Mouse (Mus musculus) ES-E14 (cell line): Measurements from ENCODE around the gene Sema3f. TPM values are rescaled to one million over a fixed set of nuclear protein-coding genes. Genes with fewer than 3 reads are reported as not detected.

Source experiments
- DNase-seq: peaks from one replicate; pipeline ENCODE4 v3.0.0-alpha.2; 2013; ENCODE audit warnings: low read depth, low spot score
- H3K27ac ChIP-seq: 2 replicates; pipeline ENCODE4 v1.5.1; 2012; ENCODE audit warnings: low read depth, mild to moderate bottlenecking, low read length, moderate library complexity, mixed read lengths; ENCODE audit not compliant: poor library complexity, insufficient read depth, severe bottlenecking
- H3K36me3 ChIP-seq: 2 replicates; pipeline ENCODE4 v1.6.1; 2012; ENCODE audit warnings: mild to moderate bottlenecking, low read length, moderate library complexity, mixed read lengths; ENCODE audit not compliant: control insufficient read depth, poor library complexity, insufficient read depth, severe bottlenecking
- H3K4me1 ChIP-seq, 2 experiments: fragments of 150-350 bp in 1 of 2; sonication (generic) in 1 of 2; 2 replicates each; pipeline ENCODE4 v1.6.1; 2012; ENCODE audit warnings: low read length in 2 of 2, mild to moderate bottlenecking in 1 of 2, mixed read lengths in 1 of 2; ENCODE audit not compliant: control insufficient read depth in 2 of 2, insufficient read depth in 2 of 2, poor library complexity in 1 of 2
- H3K4me3 ChIP-seq, 2 experiments: fragments of 150-350 bp in 1 of 2; sonication (generic) in 1 of 2; 2 replicates each; pipeline ENCODE4 v1.5.1; 2012; ENCODE audit warnings: low read length in 2 of 2, low read depth in 1 of 2, mild to moderate bottlenecking in 1 of 2, mixed read lengths in 1 of 2; ENCODE audit not compliant: insufficient read depth in 1 of 2, poor library complexity in 1 of 2, severe bottlenecking in 1 of 2
- H3K9ac ChIP-seq: 2 replicates; pipeline ENCODE4 v1.6.1; 2012; ENCODE audit warnings: low read depth, mild to moderate bottlenecking, low read length, mixed read lengths; ENCODE audit not compliant: poor library complexity, insufficient read depth, severe bottlenecking
- H3K9me3 ChIP-seq: fragments of 150-350 bp; sonication (generic); 2 replicates; pipeline ENCODE4 v1.6.1; 2012; ENCODE audit warnings: low read depth, mild to moderate bottlenecking, low read length; ENCODE audit not compliant: control insufficient read depth, insufficient read depth
- CHD2 ChIP-seq: IDR thresholded peaks from 2 replicates; pipeline ENCODE4 v1.6.1; 2014; ENCODE audit warnings: mild to moderate bottlenecking, low read depth, low read length, inconsistent platforms
- HCFC1 ChIP-seq: IDR thresholded peaks from 2 replicates; pipeline ENCODE4 v1.6.1; 2012; ENCODE audit warnings: low read length, inconsistent platforms, borderline replicate concordance; ENCODE audit not compliant: insufficient read depth
- MAFK ChIP-seq: IDR thresholded peaks from 2 replicates; pipeline ENCODE4 v1.6.1; 2014; ENCODE audit warnings: mild to moderate bottlenecking, low read depth, low read length, inconsistent platforms; ENCODE audit not compliant: insufficient read depth
- ZC3H11A ChIP-seq: IDR thresholded peaks from 2 replicates; pipeline ENCODE4 v1.6.1; 2012; ENCODE audit warnings: low read depth, mild to moderate bottlenecking, inconsistent platforms, low read length, borderline replicate concordance
- ZNF384 ChIP-seq: IDR thresholded peaks from 2 replicates; pipeline ENCODE4 v1.6.1; 2012; ENCODE audit warnings: low read depth, low read length, inconsistent platforms
- in situ Hi-C, 2 experiments: fragments of 600-800 bp; cut with MboI; formaldehyde crosslinking; loops; one replicate each; pipeline ENCODE4 v1.15.1; 2025; ENCODE audit warnings: low sequenced_read_pairs in 2 of 2, inconsistent platforms in 1 of 2; ENCODE audit not compliant: unreplicated experiment in 2 of 2
- total RNA-seq: library from RNA; depleted of rRNA; stranded (reverse); fragments of 300-350 nt; gene quantifications from 2 replicates; pipeline ENCODE4 v1.2.3, GENCODE M21; 2012

The Sema3f gene
- total RNA-seq, 1 experiment: 11.6 TPM

DNA sequence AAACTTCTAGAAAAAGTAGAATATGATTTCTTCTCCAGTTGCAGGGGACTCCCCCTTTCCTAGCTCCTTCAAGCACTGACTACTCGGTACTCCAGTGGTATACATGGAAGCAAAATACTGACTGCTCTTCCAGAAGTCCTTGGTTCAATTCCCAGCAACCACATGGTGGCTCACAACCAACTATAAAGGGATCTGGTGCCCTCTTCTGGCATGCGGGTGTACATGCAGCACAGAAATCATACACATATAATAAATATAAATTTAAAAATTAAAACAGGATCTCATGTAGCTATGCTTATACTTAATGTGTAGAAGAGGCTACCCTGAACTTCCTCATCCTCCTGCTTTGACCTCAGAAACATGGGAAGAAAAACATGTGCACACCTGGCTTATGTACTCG, 36.4 kb upstream of the Sema3f start:
- TF ChIP-seq ZNF384 (no peak), HCFC1 (no peak), MAFK (no peak), ZC3H11A (no peak), CHD2 (no peak)
- in situ Hi-C loops: no loop called here
- Histone ChIP-seq H3K27ac (no peak overlapping the region), H3K4me3 (no peak overlapping the region), H3K36me3 (peaks cover 57% of the 10 kb centered on the region), H3K9ac (no peak overlapping the region), H3K9me3 (no peaks in the 10 kb centered on the region), H3K4me1 (no peaks in the 10 kb centered on the region)
- DNase-seq: no peak

DNA sequence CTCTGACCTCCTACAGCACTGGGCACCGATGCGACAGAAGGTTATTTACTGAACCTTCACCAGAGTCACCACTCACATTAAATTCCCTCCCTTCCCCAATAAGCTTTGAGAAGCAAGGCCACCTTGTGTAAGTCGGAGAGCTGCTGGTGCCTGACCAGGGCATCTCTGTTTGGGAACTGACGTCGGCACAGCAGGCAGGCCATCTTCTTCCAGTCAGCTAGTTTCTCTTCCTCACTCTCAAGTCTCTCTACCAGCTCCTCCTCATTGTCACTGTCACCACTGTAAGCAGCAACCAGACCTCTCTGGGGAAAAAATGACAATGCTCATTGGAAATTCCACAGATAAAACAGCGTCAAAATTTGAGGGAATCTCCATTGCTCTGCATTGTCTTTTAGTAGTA, 33.8 kb upstream of the Sema3f start:
- no peak overlapping the region for H3K4me3 ChIP-seq
- in situ Hi-C loops: no loop called here
- H3K36me3 ChIP-seq: peaks cover 61% of the 10 kb centered on the region
- no peaks in the 10 kb centered on the region for H3K9me3 ChIP-seq
- no peak overlapping the region for H3K27ac ChIP-seq
- TF ChIP-seq ZNF384 (no peak), ZC3H11A (no peak), HCFC1 (no peak), CHD2 (no peak), MAFK (no peak)
- H3K4me1 ChIP-seq: no peaks in the 10 kb centered on the region
- DNase-seq: no peak
- no peak overlapping the region for H3K9ac ChIP-seq

DNA sequence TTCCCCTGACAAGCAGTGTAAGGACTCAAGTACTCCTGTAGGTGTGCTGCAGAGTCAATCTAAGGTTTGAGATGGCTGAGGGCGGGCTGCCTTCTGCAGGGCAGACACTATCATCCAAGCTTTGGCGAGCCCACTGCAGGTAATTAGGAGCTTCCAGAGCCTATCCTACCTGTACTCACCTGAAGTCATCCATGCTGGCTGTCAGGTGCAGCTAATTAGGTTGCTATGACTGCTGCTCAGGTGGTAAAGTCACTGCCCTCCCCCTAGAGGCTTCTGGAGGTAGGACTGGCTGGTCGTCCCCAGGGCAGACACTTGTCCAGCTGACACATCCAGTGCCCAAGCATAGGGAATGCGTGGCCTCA, 28.5 kb upstream of the Sema3f start:
- Histone ChIP-seq H3K27ac (no peak overlapping the region), H3K4me1 (peaks cover 4 to 29% of the 10 kb centered on the region in 2 experiments; a peak in 3 of 4 replicates), H3K9ac (no peak overlapping the region), H3K4me3 (no peak overlapping the region), H3K36me3 (peaks cover 38% of the 10 kb centered on the region), H3K9me3 (no peaks in the 10 kb centered on the region)
- in situ Hi-C loops: loop anchor here in 1 of 2 experiments (5.0 kb wide), 1 partner anchor 52 kb away; no protein-coding TSS in a partner anchor
- DNase-seq: no peak
- TF ChIP-seq MAFK (no peak), HCFC1 (no peak), ZNF384 (no peak), ZC3H11A (no peak), CHD2 (no peak)

DNA sequence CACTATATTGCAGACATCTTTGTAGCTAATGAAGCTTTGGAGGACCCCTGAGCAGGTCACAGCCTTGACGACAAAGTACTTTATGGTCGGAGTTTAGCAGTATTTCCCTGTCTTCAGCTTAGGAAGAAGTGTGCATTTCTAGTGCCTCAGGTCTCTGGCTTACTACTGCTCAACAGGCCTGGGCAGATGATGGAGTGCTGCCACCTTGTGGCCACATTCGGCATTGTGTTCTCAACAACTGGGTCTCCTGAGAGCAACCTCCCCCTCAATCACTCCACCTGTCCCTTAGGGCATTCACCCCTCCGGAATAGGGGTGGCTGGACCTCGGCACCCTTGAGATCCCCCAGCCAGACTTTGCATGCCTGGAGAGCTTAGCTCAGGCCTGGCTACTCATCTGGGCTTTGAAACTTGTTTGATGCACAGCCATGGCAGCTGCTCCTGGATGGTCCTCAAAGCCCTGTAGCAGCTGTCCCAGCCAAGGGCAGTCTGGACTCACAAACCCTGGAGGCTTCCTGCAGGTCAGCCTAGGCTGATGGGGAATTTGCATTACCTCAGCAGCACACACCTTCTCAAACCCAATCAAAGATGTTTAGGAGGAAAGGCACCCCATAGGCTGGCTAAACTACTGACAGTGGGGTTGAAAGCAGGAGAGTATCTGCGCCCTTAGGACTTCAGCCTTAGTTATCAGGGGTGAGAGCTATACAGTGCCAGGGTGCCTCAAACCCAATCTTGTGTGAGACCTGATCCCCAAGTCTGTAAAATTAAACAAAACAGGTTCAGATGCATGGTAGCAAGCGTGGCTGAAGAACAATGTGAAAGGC, 28.0 kb upstream of the Sema3f start:
- Histone ChIP-seq H3K4me1 (peaks cover 4 to 29% of the 10 kb centered on the region in 2 experiments; a peak in 3 of 4 replicates), H3K27ac (no peak overlapping the region), H3K36me3 (peaks cover 33% of the 10 kb centered on the region), H3K4me3 (no peak overlapping the region), H3K9me3 (no peaks in the 10 kb centered on the region), H3K9ac (no peak overlapping the region)
- in situ Hi-C loops: loop anchor here in 1 of 2 experiments (5.0 kb wide), 1 partner anchor 51 kb away; no protein-coding TSS in a partner anchor
- TF ChIP-seq MAFK: no peak
- TF ChIP-seq HCFC1: no peak
- no peak for TF ChIP-seq ZNF384
- TF ChIP-seq ZC3H11A: peak; percentile 51; the same call in 1 of the 2 replicates
- peak; percentile 82 for DNase-seq
